Mouse (Mus musculus): ENCODE results near the gene Mgat5.

Mgat5 gene

DNA sequence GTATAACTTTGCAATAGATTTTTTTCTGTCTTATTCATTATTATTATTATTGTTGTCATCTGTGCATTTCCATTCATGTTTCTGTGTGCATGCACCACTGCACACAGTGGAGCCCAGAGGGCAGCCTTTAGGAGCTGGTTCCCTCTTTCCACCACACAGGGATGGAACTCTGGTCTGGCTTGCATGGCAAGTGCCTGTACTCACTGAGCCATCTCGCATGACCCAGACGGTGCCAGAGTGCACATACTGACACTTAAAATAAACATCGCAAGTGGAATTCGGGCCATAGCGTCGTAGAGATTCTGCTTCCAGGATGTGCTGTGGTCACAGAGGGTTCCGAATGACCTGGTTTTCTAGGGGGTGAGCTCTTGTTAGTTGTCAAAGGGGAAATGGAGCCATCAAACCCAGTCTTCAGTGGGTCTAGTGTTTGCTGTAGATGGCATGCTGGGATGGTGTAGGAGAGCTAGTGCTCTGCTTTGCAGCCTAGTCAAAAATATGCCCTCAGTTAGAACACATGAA, 103.5 kb downstream of the Mgat5 start:
- no peak for DNase-seq

DNA sequence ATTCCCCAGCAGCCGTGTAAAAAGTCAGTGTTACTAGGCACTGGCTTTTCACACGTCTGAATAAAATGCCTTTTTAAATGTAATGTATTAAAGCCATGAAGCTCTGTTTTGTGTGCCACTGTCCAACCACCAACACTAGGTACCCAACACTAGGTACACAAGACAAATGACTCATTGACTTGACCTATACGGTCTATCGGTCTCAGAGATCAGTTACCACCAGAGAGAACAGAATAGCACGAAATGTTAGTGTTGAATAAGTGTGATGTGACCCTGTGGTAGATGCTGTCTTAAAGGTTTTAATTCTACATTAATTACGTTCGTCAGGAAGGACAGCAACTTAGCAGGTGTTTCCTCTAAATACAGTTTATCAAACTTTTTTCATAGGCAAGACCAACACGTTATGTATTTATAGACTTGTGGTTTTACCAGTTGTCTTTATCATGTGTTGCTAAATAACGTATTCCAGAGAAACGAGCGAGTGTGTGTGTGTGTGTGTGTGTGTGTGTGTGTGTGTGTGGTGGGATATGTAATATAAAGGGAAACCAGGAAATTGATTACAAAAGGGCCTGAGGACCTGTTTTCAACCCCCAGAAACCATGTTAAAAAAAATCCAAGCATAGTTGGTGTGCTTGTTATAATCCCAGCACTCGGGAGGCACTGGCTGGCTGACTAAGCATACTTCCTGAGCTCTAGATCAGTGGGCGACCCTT, 104.3 kb downstream of the Mgat5 start:
- DNase-seq: no peak

DNA sequence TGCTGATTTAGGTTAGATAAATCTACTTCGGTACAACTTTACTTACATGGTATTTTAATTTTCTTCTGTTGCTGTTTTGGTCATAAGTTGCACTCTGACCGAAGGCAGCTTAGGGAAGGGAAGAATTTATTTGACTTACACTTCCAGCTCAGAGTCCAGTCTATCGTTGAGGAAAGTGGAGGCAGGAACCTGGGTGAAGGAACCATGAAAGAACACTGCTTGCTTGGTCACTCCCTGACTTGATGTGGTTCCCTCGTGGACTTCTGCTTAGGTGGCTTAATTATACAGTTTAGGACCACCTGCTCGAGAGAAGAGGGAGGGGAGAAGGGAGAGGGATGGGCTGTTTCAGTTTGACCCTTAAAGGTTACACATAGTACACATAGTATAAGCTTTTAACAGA, 105.2 kb downstream of the Mgat5 start:
- no peak for DNase-seq

DNA sequence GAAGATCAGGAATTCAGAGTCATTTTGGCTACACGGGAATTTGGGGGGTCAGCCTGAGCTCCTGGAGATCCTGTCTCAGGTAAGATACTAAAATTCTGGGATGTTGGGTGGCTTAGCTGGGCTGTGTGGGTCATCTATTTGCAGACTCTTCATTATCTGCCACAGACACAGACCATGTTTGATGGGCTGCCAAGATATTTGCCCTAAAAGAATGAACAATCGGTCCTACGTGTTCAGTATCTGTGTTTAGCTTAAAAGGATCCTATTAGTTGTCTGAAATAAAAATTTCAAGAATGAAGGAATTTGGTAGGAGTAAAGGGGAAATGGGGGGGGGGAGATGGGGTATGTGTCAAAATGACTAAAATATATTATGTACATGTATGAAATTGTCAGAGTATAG, 105.9 kb downstream of the Mgat5 start:
- no peak for DNase-seq

DNA sequence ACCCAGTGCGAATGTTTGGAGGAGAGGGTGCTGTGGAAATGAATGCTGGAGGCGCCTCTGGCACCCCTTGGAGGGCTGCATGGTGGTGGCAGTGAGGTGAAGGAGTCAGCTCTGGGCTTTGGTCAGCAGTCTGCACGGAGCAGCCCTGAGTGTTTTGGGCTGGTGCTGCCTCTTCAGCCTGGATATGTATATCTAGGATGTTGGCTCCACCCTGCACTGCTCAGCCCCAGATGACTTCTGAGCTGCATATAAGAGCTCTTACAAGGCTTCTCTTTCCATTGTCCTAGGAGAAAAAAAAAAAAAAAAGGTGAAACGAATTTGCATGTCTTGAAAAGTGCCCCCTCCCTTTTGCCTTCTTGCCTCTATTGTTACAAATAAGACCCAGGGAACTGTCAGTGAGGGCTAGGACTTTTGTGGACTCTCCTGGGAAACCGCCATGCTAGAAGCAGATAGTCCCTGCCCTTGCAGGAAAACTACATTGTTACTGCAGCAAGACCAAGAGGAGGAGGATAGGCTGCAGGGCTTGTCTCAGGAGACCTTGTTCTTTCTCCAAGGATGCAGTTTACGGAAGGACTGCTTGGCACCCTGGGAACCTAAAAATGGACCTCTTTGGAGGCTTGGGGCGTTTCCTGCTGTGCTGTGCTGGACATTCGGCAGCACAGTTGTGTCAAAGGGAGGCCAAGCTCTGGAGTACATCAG, 109.0 kb downstream of the Mgat5 start:
- no peak for DNase-seq

DNA sequence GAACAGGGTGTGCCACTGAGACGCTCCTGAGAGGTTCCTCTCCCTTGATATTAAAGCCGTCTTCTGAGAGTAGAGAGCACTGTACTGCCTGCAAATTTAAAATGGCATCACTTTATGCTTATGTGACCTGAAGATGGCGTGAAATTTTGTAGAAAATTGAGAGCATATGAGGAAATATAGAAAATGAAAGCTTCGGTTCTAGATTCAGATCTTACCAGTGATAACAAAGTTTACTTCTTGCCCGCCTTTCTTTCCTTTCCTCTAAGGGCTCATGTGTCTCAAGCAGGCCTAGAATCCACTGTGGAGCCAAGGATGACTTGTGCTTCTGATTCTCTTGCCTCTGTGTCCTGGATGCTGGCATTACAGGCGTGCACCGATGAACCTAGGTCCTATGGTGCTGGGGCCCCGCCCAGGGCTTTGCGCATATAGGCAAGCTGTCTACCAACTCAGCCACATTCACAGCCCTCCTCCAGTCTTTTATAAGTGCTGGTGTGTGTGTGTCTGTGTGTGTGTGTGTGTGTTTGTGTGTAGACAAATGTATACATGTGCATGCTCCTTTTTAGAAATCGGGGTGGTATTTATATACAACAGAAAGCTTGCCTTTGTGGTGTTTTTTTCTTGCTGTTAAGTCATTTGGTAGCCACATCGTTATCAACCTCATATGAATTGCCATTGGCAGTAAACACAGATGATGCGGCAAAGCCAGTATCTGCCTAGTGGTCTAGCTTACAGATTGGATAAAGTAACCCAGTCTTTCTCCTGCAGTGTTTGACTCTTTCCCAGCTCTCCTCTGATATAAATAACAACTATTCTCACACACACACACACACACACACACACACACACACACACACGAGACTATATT, 111.2 kb downstream of the Mgat5 start:
- DNase-seq: no peak

DNA sequence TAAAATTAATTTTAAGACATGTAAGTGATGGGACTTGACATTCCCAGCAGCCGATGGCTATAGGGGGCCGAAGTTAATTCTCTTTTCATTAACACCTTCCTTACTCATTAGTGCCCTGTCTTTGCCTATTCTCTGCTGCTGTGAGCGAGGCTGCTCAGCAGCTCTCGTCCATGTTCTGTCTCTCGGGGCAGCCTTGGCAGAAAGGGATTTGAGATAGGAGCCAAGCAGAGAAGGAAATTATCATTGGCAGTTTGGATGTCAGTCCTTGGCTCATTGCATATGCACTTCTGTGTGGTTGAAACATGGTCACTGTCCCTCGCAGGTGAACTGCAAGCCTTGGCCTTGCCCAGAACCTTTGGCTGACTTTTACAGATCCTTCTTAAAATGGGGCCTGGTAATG, 111.8 kb downstream of the Mgat5 start:
- DNase-seq: peak; percentile 43 to 59

DNA sequence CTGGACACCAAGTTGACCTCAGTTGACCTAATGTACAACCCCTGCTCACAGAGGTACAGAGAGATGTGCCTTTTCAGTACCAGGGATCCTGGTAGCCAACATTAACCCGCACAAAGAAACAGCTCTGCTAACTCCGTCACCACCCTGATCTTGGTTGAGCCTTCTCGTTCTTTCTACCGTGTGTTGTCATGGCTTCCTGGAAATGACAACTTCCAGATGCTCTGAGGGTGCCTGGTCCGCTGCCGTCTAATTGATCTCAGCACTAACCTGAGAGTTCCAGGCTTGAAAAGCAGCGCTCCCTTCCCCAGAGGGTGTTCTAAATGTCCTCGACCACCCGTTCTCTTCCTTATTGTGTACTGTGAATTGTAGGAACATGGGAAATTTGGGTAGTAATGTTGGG, 112.7 kb downstream of the Mgat5 start:
- DNase-seq: no peak

DNA sequence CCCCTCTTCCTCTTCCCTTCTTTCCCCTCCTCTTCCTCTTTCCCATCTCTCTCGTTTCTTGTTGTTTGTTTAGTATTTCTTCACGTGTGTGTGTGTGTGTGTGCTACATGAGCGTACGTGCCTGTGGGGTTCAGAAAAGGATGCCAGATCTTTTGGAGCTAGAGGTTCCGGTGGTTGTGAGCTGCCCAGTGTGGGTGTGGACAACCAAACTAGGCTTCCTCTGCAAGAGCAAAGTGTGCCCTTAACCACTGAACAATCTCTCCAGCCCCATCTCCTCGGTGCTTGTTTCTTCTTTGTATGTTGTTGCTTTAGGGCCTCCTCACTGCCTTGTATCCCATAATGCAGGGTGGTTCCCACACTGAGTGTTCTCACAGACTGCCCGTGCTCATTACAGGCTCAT, 113.7 kb downstream of the Mgat5 start:
- no peak for DNase-seq

DNA sequence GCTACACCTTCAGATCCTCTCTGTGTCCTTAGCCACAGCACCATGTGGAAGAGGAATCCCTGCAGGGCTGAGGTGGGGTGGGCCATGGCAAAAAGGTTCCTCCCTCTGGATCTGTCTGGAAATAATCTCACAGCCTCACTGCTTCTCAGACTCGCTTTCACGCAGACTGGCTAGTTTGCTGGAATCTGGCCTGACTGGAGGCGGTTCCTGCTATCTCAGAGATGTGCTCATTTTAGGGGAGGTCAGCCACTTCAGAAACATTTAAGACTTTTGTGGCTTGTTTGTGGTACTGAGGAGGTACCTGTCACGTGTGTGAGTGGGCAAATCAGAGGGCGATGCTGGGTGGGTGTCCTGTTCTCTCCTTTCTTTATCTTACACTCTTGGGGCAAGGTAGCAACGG, 115.0 kb downstream of the Mgat5 start:
- DNase-seq: no peak

DNA sequence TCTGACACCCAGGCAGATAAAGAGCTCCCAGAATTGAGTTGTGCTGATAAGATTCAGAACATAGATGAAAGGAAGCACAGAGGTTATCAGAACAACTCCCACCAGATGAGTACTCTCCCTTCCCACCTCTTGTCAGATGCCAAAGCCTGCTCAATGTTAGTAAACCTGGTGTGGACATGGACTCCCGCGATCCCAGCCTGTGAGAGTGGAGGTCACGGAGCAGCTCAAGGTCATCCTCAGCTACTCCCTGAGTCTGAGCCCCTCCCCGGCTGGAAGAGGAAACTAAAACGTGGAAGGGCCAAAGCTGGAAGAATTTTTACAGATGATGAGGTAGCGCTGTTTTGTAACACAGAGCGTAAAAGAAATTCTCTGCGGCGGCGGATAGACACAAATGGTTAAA, 116.1 kb downstream of the Mgat5 start:
- no peak for DNase-seq

DNA sequence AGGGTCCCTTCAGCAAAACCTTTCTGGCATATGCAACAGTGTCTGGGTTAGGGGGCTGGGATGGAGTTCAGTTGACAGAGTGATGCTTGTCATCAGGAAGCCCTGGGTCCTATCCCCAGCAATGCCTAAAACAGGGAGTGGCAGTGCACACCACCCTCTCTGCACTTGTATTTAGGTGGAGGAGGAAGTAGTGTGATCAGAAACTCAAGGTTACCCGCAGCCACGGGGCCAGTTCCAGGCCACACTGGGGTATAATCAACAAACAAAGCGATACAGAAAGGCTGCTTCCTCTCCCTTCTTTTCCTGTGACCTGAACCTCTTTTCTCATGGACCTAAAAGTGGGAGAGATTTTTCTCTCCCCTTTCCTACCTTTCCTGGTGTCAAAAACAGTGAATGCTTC, 116.8 kb downstream of the Mgat5 start:
- DNase-seq: no peak

DNA sequence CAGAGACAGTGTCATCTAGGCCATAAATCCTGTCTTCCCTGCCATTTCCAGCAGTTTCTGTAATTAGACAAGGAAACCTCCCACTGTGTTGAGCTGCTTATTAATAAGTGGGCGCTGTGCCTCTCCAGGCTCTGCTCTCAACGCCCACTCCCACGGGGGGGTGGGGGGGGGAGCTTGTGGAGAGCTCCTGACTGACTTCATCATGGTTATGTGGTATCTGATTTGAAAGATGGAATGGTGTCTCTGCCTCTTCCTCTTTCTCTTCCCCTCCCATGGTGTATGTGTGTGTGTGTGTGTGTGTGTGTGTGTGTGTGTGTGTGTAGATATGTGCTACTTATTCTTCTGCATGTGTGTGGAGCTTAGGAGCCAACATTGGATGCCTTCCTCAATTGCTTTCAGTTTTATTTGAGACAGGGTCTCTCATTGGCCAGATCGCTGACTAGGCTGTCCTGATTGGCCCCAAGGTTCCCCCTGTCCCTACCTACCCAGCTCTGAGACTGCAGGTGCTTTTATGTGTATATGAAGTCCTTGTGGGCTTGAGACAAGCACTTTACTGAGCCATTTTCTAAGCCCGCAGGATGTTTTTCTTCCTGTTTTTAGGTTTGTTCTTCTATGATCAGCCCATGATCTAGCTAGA, 117.5 kb downstream of the Mgat5 start:
- no peak for DNase-seq

DNA sequence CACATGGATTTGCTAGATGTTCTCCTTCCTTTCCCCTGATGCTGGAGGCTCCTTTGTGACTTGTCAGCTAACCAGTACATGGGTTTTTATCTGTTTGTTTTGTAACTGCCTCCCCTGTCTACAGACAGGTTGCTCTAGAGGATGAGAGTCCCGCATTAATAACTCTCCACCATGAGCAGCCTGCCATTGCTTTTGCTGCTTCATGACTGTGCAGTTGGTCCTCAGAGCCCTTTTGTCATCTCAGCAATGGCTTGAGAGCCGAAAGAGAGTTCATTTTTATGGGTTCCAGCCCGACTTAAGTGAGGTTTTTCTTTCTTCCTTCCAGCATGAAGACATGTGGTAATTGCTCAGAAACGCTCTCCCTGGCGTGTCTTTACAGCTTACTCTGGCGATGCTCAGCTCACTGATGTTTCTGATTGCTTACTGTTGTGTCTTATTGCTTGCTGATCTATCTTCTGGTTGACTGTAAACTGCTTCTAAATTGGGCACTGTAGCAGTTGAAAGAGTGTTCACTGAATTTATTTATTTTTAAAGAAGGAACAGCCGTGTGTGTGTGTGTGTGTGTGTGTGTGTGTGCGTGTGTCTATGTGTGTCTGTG, 120.9 kb downstream of the Mgat5 start:
- DNase-seq: no peak

DNA sequence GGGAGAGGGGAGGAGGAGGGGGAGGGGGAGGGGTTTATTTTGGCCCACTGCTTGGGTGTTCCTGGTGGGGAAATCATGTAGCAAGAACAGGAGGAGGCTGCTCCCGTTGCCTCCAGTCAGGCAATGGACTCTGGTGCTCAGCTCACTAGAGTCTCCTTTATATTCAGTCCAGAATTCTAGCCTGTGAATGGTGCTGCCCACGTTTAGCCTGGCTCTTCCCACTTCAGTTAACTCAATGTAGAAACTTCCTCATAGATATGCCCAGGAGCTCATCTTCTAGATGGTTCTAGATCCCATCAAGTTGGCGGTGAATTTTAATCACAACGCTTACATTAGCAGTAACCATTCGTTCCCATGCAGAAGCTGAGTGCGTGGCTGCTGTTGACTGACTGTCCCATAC, 123.0 kb downstream of the Mgat5 start:
- DNase-seq: no peak

DNA sequence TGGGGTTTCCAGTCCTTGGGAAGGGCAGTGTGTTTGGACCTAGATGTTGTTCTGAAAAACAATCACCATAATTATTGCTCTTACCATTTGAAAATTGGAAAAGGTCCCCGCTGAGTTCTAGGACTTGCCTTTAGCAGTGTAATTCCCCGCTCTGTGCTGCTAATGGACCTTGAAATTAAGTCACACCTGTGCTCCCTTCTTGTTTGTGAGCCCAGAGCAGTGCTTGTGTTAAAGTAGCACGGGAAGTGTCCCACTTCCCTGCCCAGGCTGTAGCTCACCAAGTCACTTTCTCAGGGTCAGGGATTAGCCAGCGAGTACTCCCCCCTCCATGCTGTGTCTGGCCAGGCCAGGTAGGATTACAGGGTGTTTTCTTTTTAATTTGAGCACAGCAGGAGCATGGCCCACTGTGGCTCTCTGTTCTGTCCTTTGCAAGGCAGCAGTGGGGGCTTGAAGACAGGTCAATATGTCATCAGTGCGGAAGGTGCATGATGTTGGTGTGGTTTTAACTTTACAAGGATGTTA, 123.6 kb downstream of the Mgat5 start:
- DNase-seq: no peak

DNA sequence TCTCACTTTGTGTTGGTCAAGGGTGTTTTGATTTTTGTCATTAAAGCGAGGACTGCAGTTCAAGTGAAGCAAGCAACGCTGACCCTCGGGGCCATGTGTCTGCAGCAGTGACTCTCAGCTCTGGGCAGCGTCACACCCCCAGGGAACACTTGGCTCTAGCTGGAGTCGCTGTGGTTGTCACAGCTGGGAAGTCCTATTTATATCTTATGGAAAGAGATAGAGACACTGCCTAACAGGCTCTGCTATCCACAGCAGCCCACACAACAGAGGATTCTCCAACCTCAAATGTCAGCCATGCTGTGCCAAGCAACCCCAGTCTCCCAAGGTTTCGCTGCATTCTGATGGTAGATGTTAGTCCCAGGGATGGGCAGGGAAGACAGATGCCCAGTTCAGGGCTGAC, 125.0 kb downstream of the Mgat5 start:
- no peak for DNase-seq

DNA sequence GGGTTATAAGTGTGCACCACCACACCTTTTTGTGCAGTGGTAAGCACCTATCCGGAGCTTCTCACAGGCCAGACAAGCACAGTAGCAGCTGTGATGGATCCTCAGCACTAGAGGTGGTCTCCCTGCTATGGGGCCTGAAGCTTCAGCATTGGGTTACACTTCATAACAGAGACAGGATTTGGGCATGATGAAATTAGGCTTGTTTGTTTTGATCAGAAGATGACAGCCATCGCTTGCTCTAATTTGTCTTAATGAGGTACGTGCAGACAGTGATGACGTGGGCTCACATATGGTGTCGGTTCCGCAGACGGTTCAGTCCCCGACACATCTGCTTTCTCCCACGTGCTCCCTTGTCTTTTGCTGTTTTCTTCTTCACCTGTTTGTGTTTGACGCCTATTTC, 132.9 kb downstream of the Mgat5 start:
- DNase-seq: no peak

DNA sequence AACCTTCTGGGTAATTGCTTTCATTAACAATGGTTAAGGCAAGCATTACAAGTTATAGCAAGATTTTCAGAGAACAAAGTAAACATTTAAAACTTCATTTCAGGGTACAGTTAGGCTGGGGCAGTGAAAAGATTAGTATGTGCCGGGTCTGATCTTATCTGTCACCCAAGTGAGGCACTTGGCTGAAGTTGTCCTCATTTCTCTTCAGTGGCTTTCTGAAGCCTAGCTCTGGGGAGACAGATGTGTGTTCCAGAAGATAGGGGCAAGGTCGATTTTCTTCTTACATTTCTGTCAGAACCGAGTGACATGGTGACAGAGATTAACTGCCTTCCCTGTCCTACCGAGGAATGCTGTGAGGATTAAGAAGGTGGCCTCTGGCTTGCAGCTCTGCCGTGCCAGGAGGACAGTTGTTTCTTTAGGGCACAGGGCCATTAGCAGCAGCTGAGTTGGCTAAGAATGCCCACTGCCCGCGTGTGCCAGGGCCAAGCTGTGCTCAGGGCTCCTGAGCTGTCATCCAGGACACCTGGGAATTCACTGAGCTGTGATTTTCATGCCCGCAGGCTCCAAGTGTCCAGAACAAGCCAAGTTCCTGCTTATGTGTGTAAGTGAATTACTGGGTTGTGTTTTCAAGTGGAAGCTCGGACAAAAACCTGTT, 134.1 kb downstream of the Mgat5 start:
- peak; percentile 83 to 90 for DNase-seq

DNA sequence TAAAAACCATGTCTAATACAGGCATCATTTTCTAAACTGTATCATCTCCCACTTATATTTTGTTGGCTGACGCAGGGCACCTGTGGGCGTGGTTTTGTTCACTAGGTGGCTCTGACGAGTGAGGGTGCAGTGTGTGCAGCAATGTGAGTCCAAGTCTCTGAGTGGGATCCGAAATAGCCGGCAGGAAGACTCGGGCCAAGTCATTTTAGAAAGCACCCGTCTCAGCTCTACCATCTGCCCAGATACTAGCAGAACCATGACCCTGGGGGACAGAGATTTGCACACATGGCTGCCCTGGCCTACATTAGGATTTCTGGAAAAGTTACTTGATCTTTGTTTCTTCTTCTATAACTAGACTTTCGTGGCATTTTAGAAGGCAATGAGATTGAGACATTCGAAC, 135.5 kb downstream of the Mgat5 start:
- peak; percentile 65 to 76 for DNase-seq

DNA sequence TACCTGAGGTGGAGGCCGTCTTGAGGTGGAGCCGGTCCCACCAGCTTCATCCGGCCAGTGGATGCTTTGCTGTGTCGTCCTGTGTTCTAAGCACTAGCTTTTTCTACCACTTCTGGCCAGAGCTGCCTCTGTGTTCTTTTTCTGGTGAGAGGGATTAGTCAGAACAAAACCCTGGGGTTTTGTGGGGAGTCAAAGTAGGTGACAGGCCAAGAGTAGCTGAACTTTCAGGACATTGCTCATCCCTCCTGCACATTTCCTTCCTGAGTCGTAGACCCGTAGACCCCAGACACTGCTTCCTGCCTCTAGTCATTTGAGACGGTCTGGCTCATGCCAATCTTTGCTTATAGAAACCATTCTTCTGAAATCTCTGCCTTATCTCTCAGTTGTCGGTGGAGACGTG, 140.1 kb downstream of the Mgat5 start:
- no peak for DNase-seq

DNA sequence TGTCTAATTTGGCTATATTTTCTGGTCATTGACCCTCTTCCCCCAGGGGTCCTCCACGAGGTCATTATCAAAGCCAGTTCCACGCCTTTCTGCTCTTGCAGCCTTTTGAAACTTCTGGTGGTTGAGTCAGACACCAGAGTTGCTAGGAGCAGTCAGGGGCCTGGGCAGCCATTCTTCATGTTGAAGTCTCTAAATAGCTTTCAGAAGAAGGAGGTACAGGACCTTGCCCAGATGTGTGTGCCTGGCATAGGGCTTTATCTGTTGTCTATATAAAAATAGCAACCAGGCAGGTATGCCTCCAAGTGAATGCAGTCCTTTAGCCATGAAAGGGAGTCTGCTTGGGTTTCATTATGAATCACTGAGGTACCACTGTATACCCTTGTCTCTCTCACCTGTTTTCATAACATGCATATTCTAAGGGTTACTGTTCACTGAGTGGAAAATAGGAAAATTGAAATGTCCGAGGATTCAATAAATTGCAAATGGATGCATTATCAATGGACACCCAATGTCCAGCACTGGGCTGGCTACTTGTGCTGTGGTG, 141.9 kb downstream of the Mgat5 start:
- DNase-seq: no peak
